10 mouse cellular contexts compared by ENCODE assay signal in the genomic region with DNA sequence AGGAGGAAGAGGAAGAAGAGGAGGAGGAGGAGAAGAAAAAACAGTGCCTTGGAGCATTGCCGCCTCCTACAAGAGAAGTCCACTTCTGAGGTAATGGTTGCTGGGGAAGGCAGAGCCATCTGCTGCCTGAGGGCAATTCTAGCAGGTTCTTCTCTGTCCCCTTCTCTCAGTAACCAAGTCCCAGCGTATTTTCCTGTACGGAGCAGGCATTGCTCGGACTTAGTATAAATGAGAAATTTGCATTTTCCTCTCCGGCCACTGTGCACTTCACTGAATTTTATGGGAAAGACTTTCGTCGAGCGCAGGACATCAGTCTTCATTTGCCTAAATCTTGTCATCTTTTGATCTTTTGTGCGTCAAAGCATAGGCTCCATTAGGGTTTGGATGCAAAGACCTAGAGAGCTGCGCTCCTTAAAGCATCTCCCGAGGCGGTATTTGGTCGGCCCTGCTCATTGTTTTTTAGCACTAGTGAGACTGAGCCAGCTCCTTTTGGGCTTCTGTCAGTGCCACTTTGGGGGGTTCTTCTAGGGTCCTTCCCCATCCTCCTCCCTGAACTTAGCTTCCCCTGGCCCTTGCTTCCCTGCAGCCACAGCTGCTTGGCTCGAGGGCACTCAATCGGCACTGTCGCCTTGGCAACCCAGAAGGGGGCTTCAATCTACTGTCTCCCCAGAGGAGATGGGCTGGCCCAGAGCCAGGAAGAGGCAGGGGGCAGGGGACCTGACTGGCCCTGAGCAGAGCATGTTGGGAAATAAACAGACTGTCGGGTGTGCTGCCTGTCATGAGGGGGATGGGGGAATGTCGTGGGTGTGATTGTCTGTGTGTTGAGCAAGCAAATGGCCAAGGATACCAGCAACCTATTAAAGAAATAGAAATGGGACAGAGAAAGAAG. TPM values are rescaled to one million over a fixed set of nuclear protein-coding genes. Genes with fewer than 3 reads are reported as not detected.
DNase-seq lines count a peak whose midpoint lies in the region; ATAC-seq and TF ChIP-seq lines count a peak whose summit lies in the region.
"Had no signal": no experiment of that assay in that cellular context is flagged by ENCODE, and none has a peak within 500 bp of the region (broad histone marks: within the 10 kb centered on the region; RNA-seq: fewer than 3 reads in every experiment).

No protein-coding gene starts in this region.

- ATAC-seq in intestine, embryonic 15.5 days: no peak
- no peak for ATAC-seq in intestine, embryonic 16.5 days
- peak; percentile 96 for ATAC-seq in midbrain, embryonic 12.5 days (ENCODE audit: low FRiP score, low read depth)

- WGBS in intestine, embryonic 15.5 days: 19% methylated on average over 18 of the region's 18 CpGs
- WGBS in intestine, embryonic 16.5 days: 15% methylated on average over 18 of the region's 18 CpGs
- 7% methylated on average over 18 of the region's 18 CpGs for WGBS in hindbrain, embryonic 10.5 days
- 4% methylated on average over 18 of the region's 18 CpGs for WGBS in midbrain, embryonic 12.5 days
- WGBS in heart, adult 2 months: 23% methylated on average over 18 of the region's 18 CpGs

- TF ChIP-seq POLR2A in brain, embryonic 14.5 days (IDR thresholded peaks at IDR 0.05; ENCODE audit: borderline replicate concordance, extremely low read depth, insufficient read depth, insufficient read length, poor library complexity, severe bottlenecking): no peak
- no peak for TF ChIP-seq POLR2A in heart, adult 2 months (IDR thresholded peaks at IDR 0.05; ENCODE audit: insufficient read depth, low read depth, low read length)

- no peaks in the 10 kb centered on the region for H3K36me3 ChIP-seq in intestine, embryonic 15.5 days
- no peaks in the 10 kb centered on the region for H3K36me3 ChIP-seq in intestine, embryonic 16.5 days (ENCODE audit: control insufficient read depth, insufficient read depth, low read length)
- no peaks in the 10 kb centered on the region for H3K36me3 ChIP-seq in hindbrain, embryonic 10.5 days
- no peaks in the 10 kb centered on the region for H3K36me3 ChIP-seq in midbrain, embryonic 12.5 days
- H3K36me3 ChIP-seq in heart, adult 2 months (ENCODE audit: control insufficient read depth, insufficient read depth, low read length): no peaks in the 10 kb centered on the region
- H3K36me3 ChIP-seq: G1E had no signal

- TF ChIP-seq EP300 in heart, adult 2 months (IDR thresholded peaks at IDR 0.05; ENCODE audit: insufficient read depth, low read depth, low read length): no peak

- no peak overlapping the region for H3K4me3 ChIP-seq in intestine, embryonic 15.5 days (replicated peaks)
- no peak overlapping the region for H3K4me3 ChIP-seq in intestine, embryonic 16.5 days (ENCODE audit: low read length)
- H3K4me3 ChIP-seq in hindbrain, embryonic 10.5 days: peak overlapping the region; percentile 36
- H3K4me3 ChIP-seq in midbrain, embryonic 12.5 days: peak overlapping the region; percentile 5; the same call in 1 of the 2 replicates
- H3K4me3 ChIP-seq in heart, adult 2 months: no peak overlapping the region
- H3K4me3 ChIP-seq: erythroblast, embryonic 14.5 days had no signal

- DNase-seq in brain, embryonic 14.5 days (ENCODE audit: low read depth): peak; percentile 96
- peak; percentile 88 for DNase-seq in hindbrain, embryonic 10.5 days (ENCODE audit: low spot score)
- no peak for DNase-seq in left cerebral cortex, adult 18-20 months (ENCODE audit: low spot score in 2 of 2)
- no peak for DNase-seq in layer of hippocampus, postnatal 14 days (ENCODE audit: low spot score in 2 of 2)
- no peak for DNase-seq in heart, adult 2 months

- peaks cover 7% of the 10 kb centered on the region; the same call in 1 of the 2 replicates for H3K27me3 ChIP-seq in intestine, embryonic 15.5 days (replicated peaks)
- peaks cover 2% of the 10 kb centered on the region; the same call in 1 of the 2 replicates for H3K27me3 ChIP-seq in intestine, embryonic 16.5 days (replicated peaks; ENCODE audit: control insufficient read depth, insufficient read depth, low read length)
- H3K27me3 ChIP-seq in hindbrain, embryonic 10.5 days (ENCODE audit: insufficient read depth, poor library complexity, severe bottlenecking): 0 out of 2 replicates have a peak, but pooled peaks cover 6% of the 10 kb centered on the region
- no peaks in the 10 kb centered on the region for H3K27me3 ChIP-seq in midbrain, embryonic 12.5 days
- H3K27me3 ChIP-seq in heart, adult 2 months (ENCODE audit: control insufficient read depth, insufficient read depth, low read length): peaks cover 2% of the 10 kb centered on the region

- H3K27ac ChIP-seq in intestine, embryonic 15.5 days: no peak overlapping the region
- H3K27ac ChIP-seq in intestine, embryonic 16.5 days (ENCODE audit: low read length): no peak overlapping the region
- H3K27ac ChIP-seq in hindbrain, embryonic 10.5 days: peak overlapping the region; percentile 90
- peak overlapping the region; percentile 89 for H3K27ac ChIP-seq in midbrain, embryonic 12.5 days (replicated peaks)
- H3K27ac ChIP-seq in heart, adult 2 months: no peak overlapping the region

- TF ChIP-seq CTCF in brain, embryonic 14.5 days (IDR thresholded peaks at IDR 0.05; ENCODE audit: borderline replicate concordance, extremely low read depth, insufficient read depth, insufficient read length): no peak
- no peak for TF ChIP-seq CTCF in heart, adult 2 months (IDR thresholded peaks at IDR 0.05)

- peak overlapping the region; percentile 15; the same call in 1 of the 2 replicates for H3K4me2 ChIP-seq in intestine, embryonic 15.5 days (replicated peaks)
- H3K4me2 ChIP-seq in intestine, embryonic 16.5 days (ENCODE audit: low read depth, low read length): no peak overlapping the region
- peak overlapping the region; percentile 45 for H3K4me2 ChIP-seq in midbrain, embryonic 12.5 days (replicated peaks)

- no peaks in the 10 kb centered on the region for H3K9me3 ChIP-seq in intestine, embryonic 15.5 days
- no peaks in the 10 kb centered on the region for H3K9me3 ChIP-seq in intestine, embryonic 16.5 days (ENCODE audit: control insufficient read depth, low read length)
- H3K9me3 ChIP-seq in hindbrain, embryonic 10.5 days: no peaks in the 10 kb centered on the region
- no peaks in the 10 kb centered on the region for H3K9me3 ChIP-seq in midbrain, embryonic 12.5 days
- H3K9me3 ChIP-seq: G1E had no signal

- H3K9ac ChIP-seq in intestine, embryonic 15.5 days: no peak overlapping the region
- no peak overlapping the region for H3K9ac ChIP-seq in intestine, embryonic 16.5 days (ENCODE audit: low read depth, low read length)
- no peak overlapping the region for H3K9ac ChIP-seq in midbrain, embryonic 12.5 days (replicated peaks)
- no peak overlapping the region for H3K9ac ChIP-seq in heart, adult 2 months (ENCODE audit: low read depth, low read length)

- no peaks in the 10 kb centered on the region; the same call in 1 of the 2 replicates for H3K4me1 ChIP-seq in intestine, embryonic 15.5 days (replicated peaks)
- no peaks in the 10 kb centered on the region for H3K4me1 ChIP-seq in intestine, embryonic 16.5 days (ENCODE audit: control insufficient read depth, insufficient read depth, low read length)
- H3K4me1 ChIP-seq in hindbrain, embryonic 10.5 days (replicated peaks): peaks cover 42% of the 10 kb centered on the region
- H3K4me1 ChIP-seq in midbrain, embryonic 12.5 days: peaks cover 37% of the 10 kb centered on the region
- no peaks in the 10 kb centered on the region for H3K4me1 ChIP-seq in heart, adult 2 months (ENCODE audit: control insufficient read depth, insufficient read depth, low read length)

- intact Hi-C loops in heart, adult 2 months (cut with DNase I): no loop called here

- no peaks in the 10 kb centered on the region for H3K79me2 ChIP-seq in heart, adult 2 months (replicated peaks; ENCODE audit: control insufficient read depth, insufficient read depth, low read length)

RNA-seq across cellular contexts. Expression of gene Rnf38, which starts 13.7 kb away (rescaled TPM):
- 12.6 and 14.6 TPM in 2 replicates for polyA plus RNA-seq in intestine, embryonic 15.5 days (2015; fragmentation: Nextera tagmentation; extraction: Ambion mirVana)
- polyA plus RNA-seq in intestine, embryonic 16.5 days (2015; fragmentation: Nextera tagmentation; extraction: Ambion mirVana): 10.3 and 11.4 TPM in 2 replicates
- polyA plus RNA-seq in brain, embryonic 14.5 days (2012; rRNA removed): 284 and 293 TPM in 2 replicates
- 33.9 and 39.0 TPM in 2 replicates for polyA plus RNA-seq in hindbrain, embryonic 10.5 days (2016; fragmentation: Nextera tagmentation; extraction: Ambion mirVana)
- polyA plus RNA-seq in midbrain, embryonic 12.5 days (2016; fragmentation: Nextera tagmentation; extraction: Ambion mirVana): 58.6 and 62.4 TPM in 2 replicates
- 10 to 100 TPM; 56.1 to 61.6 TPM for total RNA-seq in left cerebral cortex, adult 18-20 months (2021)
- 10 to 100 TPM; 58.5 to 63.4 TPM for total RNA-seq in layer of hippocampus, postnatal 14 days (2021)
- 10 to 100 TPM; 24.8 to 32.0 TPM for total RNA-seq in heart, adult 2 months (2021)
- polyA plus RNA-seq in heart, adult 2 months (2012; rRNA removed): 62.0 and 80.4 TPM in 2 replicates

RNA-seq across cellular contexts. Expression of gene Melk, which starts 53.4 kb away (rescaled TPM):
- 37.0 and 42.9 TPM in 2 replicates for polyA plus RNA-seq in intestine, embryonic 15.5 days (2015; fragmentation: Nextera tagmentation; extraction: Ambion mirVana)
- 33.1 and 36.7 TPM in 2 replicates for polyA plus RNA-seq in intestine, embryonic 16.5 days (2015; fragmentation: Nextera tagmentation; extraction: Ambion mirVana)
- polyA plus RNA-seq in brain, embryonic 14.5 days (2012; rRNA removed): 9.4 and 13.2 TPM in 2 replicates
- 53.7 and 74.1 TPM in 2 replicates for polyA plus RNA-seq in hindbrain, embryonic 10.5 days (2016; fragmentation: Nextera tagmentation; extraction: Ambion mirVana)
- polyA plus RNA-seq in midbrain, embryonic 12.5 days (2016; fragmentation: Nextera tagmentation; extraction: Ambion mirVana): 48.0 and 50.4 TPM in 2 replicates
- total RNA-seq in left cerebral cortex, adult 18-20 months (2021): 1 to 10 TPM in 1 of 2 experiments, under 1 TPM in 1; 0.51 to 1.1 TPM
- total RNA-seq in layer of hippocampus, postnatal 14 days (2021): 1 to 10 TPM in 1 of 2 experiments, under 1 TPM in 1; 0.78 to 1.1 TPM
- total RNA-seq in heart, adult 2 months (2021): under 1 TPM in 1 of 2 experiments, not detected in 1; 0.16 TPM
- polyA plus RNA-seq in heart, adult 2 months (2012; rRNA removed): 0.10 and 0.18 TPM in 2 replicates

Comparison
In these comparisons a context has a peak if more than half of its experiments do, and no peak if none do; other contexts are left out.
1. H3K27ac ChIP-seq: peak in hindbrain, embryonic 10.5 days (single experiment) and midbrain, embryonic 12.5 days (single experiment); none in intestine, embryonic 15.5 days (single experiment), intestine, embryonic 16.5 days (single experiment) and heart, adult 2 months (single experiment).
2. H3K4me3 ChIP-seq: peak in hindbrain, embryonic 10.5 days (single experiment) and midbrain, embryonic 12.5 days (single experiment); none in intestine, embryonic 15.5 days (single experiment), intestine, embryonic 16.5 days (single experiment) and heart, adult 2 months (single experiment).
3. DNase-seq: peak in brain, embryonic 14.5 days (single experiment) and hindbrain, embryonic 10.5 days (single experiment); none in left cerebral cortex, adult 18-20 months (0 of 2), layer of hippocampus, postnatal 14 days (0 of 2) and heart, adult 2 months (0 of 2).